Mouse (Mus musculus): ENCODE results near the gene Gm14214.

Gm14214 gene

GRCm38 (mm10) chr2:154731916-154732315 is 37.9 kb downstream of the Gm14214 start:
- no peak for DNase-seq (ENCODE audit: low spot score in 2 of 2)

GRCm38 (mm10) chr2:154730841-154731240 is 39.0 kb downstream of the Gm14214 start:
- no peak for DNase-seq (ENCODE audit: low spot score in 2 of 2)

- DNase-seq (ENCODE audit: low spot score in 2 of 2) = no peak
Observed at GRCm38 (mm10) chr2:154729737-154730136, 40.1 kb downstream of the Gm14214 start.

DNA sequence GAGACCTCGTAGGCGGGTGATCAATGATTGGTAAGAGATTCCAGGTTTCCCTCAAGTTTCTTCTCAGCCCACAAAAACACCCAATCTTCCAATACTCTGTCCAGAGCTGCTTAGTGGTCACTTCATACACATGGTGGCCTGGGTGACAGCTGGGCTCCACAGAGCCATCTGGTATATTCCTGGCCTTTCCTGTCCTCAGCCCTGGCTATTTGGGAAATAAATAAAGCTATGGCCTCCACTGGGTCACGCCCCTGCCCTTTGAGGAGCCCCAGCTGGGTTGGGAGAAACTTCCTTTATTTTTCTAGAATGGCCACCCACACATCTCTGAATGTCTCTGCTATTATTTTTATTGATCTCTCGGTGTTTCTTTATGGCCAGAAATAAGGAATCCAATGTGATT is 46.4 kb downstream of the Gm14214 start:
- no peak for DNase-seq (ENCODE audit: low spot score in 2 of 2)

GRCm38 (mm10) chr2:154720315-154720714 is 49.5 kb downstream of the Gm14214 start:
- DNase-seq (ENCODE audit: low spot score in 2 of 2) = no peak
